Mouse (Mus musculus): ENCODE results near the gene Rpl24. TPM values are rescaled to one million over a fixed set of nuclear protein-coding genes. Genes with fewer than 3 reads are reported as not detected.
A peak's percentile ranks its signal among the peaks of the same experiment; 100 is the strongest.

Rpl24 gene
- polyA plus RNA-seq, 1 experiment: 1,858 TPM

DNA sequence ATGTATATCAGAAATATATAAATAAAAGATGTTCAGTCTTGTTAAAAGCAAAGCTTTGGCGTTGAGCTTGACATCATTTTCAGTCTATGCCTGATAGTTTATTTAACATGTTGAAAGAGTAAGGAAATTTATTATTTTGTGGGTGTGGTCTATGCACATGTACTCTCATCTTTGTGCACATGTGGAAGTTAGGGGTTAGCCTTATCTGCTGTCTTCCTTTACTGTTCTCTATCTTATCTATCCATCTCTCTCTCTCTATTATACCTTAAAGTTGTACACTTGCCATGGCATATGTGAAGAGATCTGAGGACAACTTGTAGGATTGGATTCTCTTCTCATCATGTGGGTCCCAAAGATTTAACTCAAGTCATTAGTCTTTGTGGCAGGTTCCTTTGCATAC, 42.8 kb downstream of the Rpl24 start:
- peaks cover 42% of the 10 kb centered on the region for H3K36me3 ChIP-seq (ENCODE audit: control insufficient read depth, insufficient read depth)

DNA sequence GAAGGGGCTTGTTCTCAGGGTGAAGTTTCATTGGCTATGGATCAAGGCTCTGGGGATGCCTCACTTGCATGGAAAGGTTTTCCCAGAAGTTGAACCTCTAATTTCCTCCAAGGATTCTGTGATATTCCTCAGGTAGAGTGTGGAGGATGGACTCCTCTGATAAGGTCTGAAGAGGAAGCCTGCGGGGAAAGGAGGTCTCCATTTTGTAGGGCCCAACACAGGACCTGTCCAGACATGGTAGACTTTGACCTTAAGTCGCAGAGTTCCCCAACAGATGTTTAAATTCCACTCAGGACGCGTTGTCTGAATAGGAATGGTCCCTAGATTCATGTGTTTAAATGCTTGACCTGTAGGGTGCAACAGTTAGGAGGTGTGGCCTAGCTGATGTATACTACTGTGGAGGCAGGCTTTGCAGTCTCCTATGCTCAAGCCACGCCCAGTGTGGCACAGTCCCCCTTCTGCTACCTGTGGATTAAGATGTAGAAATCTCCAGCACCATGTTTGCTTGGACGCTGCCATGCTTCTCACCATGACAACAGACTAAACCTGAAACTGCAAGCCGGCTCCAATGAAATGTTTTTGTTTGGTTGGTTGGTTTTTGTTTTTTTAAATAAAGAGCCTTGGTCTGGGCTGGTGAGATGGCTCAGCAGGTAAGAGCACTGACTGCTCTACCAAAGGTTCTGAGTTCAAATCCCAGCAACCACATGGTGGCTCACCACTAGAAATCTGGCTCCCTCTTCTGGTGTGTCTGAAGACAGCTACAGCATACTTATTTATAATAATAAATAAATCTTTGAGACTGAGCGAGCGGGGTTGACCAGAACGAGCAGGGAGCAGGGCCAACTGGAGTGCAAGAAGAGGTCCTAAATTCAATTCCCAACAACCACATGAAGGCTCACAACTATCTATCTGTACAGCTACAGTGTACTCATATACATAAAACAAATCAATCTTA, 47.0 kb downstream of the Rpl24 start:
- peaks cover 20% of the 10 kb centered on the region for H3K36me3 ChIP-seq (ENCODE audit: control insufficient read depth, insufficient read depth)

More for the DNA sequence above, 42.8 kb downstream of the Rpl24 start:
- Histone ChIP-seq H3ac (ENCODE audit: control insufficient read depth, insufficient read length) (no peak overlapping the region), H3K79me2 (ENCODE audit: control insufficient read depth, insufficient read depth) (no peaks in the 10 kb centered on the region), H3K4me2 (ENCODE audit: low read depth) (no peak overlapping the region), H3K4me3 (no peak overlapping the region), H3K27me3 (ENCODE audit: control insufficient read depth, insufficient read depth, insufficient read length) (no peaks in the 10 kb centered on the region)
- TF ChIP-seq POLR2AphosphoS2 (IDR thresholded peaks at IDR 0.05; ENCODE audit: insufficient read length, low read depth): no peak
- no peak for TF ChIP-seq MYOD1 (IDR thresholded peaks at IDR 0.05; ENCODE audit: control insufficient read depth in 1 of 3, insufficient read length in 2 of 3, low read depth in 2 of 3)
- no peak for TF ChIP-seq MAX (IDR thresholded peaks at IDR 0.05; ENCODE audit: low read depth)
- no peak for TF ChIP-seq POLR2A (IDR thresholded peaks at IDR 0.05; ENCODE audit: insufficient read length, low read depth)
- no peak for TF ChIP-seq CEBPB (IDR thresholded peaks at IDR 0.05; ENCODE audit: insufficient read depth, poor library complexity, severe bottlenecking)
- no peak for TF ChIP-seq REST (IDR thresholded peaks at IDR 0.05; ENCODE audit: insufficient read depth, insufficient read length)
- TF ChIP-seq TCF12 (IDR thresholded peaks at IDR 0.05; ENCODE audit: insufficient read depth, poor library complexity, severe bottlenecking): no peak
- TF ChIP-seq MYOG (IDR thresholded peaks at IDR 0.05; ENCODE audit: control insufficient read depth in 1 of 3, insufficient read depth in 1 of 3, insufficient read length in 2 of 3, low read depth in 2 of 3): no peak
- no peak for TF ChIP-seq USF1 (IDR thresholded peaks at IDR 0.05; ENCODE audit: low read depth)
- no peak for TF ChIP-seq TCF3 (IDR thresholded peaks at IDR 0.05; ENCODE audit: insufficient read length, low read depth)
- no peak for TF ChIP-seq SRF (IDR thresholded peaks at IDR 0.05; ENCODE audit: control insufficient read depth, insufficient read length, low read depth)
- TF ChIP-seq E2F4 (IDR thresholded peaks at IDR 0.05; ENCODE audit: insufficient read depth): no peak

GRCm38 (mm10) chr16:56014076-56014475, 48.0 kb downstream of the Rpl24 start:
- Histone ChIP-seq H3K79me2 (ENCODE audit: control insufficient read depth, insufficient read depth) (no peaks in the 10 kb centered on the region), H3ac (ENCODE audit: control insufficient read depth, insufficient read length) (no peak overlapping the region), H3K27me3 (ENCODE audit: control insufficient read depth, insufficient read depth, insufficient read length) (no peaks in the 10 kb centered on the region), H3K4me2 (ENCODE audit: low read depth) (no peak overlapping the region), H3K36me3 (ENCODE audit: control insufficient read depth, insufficient read depth) (peaks cover 26% of the 10 kb centered on the region), H3K4me3 (no peak overlapping the region)
- TF ChIP-seq POLR2AphosphoS2 (IDR thresholded peaks at IDR 0.05; ENCODE audit: insufficient read length, low read depth): peak; percentile 43
- TF ChIP-seq E2F4 (IDR thresholded peaks at IDR 0.05; ENCODE audit: insufficient read depth): no peak
- no peak for TF ChIP-seq MYOD1 (IDR thresholded peaks at IDR 0.05; ENCODE audit: control insufficient read depth in 1 of 3, insufficient read length in 2 of 3, low read depth in 2 of 3)
- TF ChIP-seq CEBPB (IDR thresholded peaks at IDR 0.05; ENCODE audit: insufficient read depth, poor library complexity, severe bottlenecking): no peak
- no peak for TF ChIP-seq REST (IDR thresholded peaks at IDR 0.05; ENCODE audit: insufficient read depth, insufficient read length)
- TF ChIP-seq SRF (IDR thresholded peaks at IDR 0.05; ENCODE audit: control insufficient read depth, insufficient read length, low read depth): no peak

More for the DNA sequence above, 47.0 kb downstream of the Rpl24 start:
- no peak overlapping the region for H3ac ChIP-seq (ENCODE audit: control insufficient read depth, insufficient read length)
- no peaks in the 10 kb centered on the region for H3K79me2 ChIP-seq (ENCODE audit: control insufficient read depth, insufficient read depth)
- no peak for TF ChIP-seq USF1 (IDR thresholded peaks at IDR 0.05; ENCODE audit: low read depth)
- TF ChIP-seq POLR2AphosphoS2 (IDR thresholded peaks at IDR 0.05; ENCODE audit: insufficient read length, low read depth): peak; percentile 87
- no peak for TF ChIP-seq SRF (IDR thresholded peaks at IDR 0.05; ENCODE audit: control insufficient read depth, insufficient read length, low read depth)
- TF ChIP-seq TCF12 (IDR thresholded peaks at IDR 0.05; ENCODE audit: insufficient read depth, poor library complexity, severe bottlenecking): no peak
- TF ChIP-seq REST (IDR thresholded peaks at IDR 0.05; ENCODE audit: insufficient read depth, insufficient read length): no peak
- TF ChIP-seq TCF3 (IDR thresholded peaks at IDR 0.05; ENCODE audit: insufficient read length, low read depth): no peak
- TF ChIP-seq MYOG (IDR thresholded peaks at IDR 0.05; ENCODE audit: control insufficient read depth in 1 of 3, insufficient read depth in 1 of 3, insufficient read length in 2 of 3, low read depth in 2 of 3): no peak
- no peaks in the 10 kb centered on the region for H3K27me3 ChIP-seq (ENCODE audit: control insufficient read depth, insufficient read depth, insufficient read length)
- H3K4me3 ChIP-seq: no peak overlapping the region
- no peak overlapping the region for H3K4me2 ChIP-seq (ENCODE audit: low read depth)

DNA sequence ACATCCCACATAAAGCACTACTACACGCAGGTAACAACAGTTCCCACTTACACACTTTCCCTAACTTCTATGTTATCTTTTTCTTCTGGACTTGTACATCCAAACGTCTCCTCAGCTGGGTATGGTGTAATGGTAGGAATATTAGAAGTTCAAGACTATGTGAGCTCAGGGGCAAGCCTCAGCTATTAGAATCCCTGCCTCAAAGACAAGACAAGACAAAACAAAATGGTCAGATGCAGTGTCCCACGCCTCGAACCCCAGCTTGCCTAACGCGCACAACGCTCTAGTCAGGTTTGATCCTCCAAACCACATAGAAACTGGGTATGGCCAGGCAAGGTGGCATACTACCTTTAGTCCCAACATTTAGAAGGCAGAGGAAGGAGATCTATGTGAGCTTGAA, 53.6 kb downstream of the Rpl24 start:
- Histone ChIP-seq H3K79me2 (ENCODE audit: control insufficient read depth, insufficient read depth) (peaks cover 41% of the 10 kb centered on the region), H3K4me3 (no peak overlapping the region), H3K27me3 (ENCODE audit: control insufficient read depth, insufficient read depth, insufficient read length) (no peaks in the 10 kb centered on the region), H3ac (ENCODE audit: control insufficient read depth, insufficient read length) (no peak overlapping the region), H3K4me2 (ENCODE audit: low read depth) (no peak overlapping the region), H3K36me3 (ENCODE audit: control insufficient read depth, insufficient read depth) (peaks cover 28% of the 10 kb centered on the region)
- no peak for TF ChIP-seq CEBPB (IDR thresholded peaks at IDR 0.05; ENCODE audit: insufficient read depth, poor library complexity, severe bottlenecking)
- no peak for TF ChIP-seq MYOD1 (IDR thresholded peaks at IDR 0.05; ENCODE audit: control insufficient read depth in 1 of 3, insufficient read length in 2 of 3, low read depth in 2 of 3)
- no peak for TF ChIP-seq E2F4 (IDR thresholded peaks at IDR 0.05; ENCODE audit: insufficient read depth)
- TF ChIP-seq POLR2A (IDR thresholded peaks at IDR 0.05; ENCODE audit: insufficient read length, low read depth): no peak
- TF ChIP-seq TCF12 (IDR thresholded peaks at IDR 0.05; ENCODE audit: insufficient read depth, poor library complexity, severe bottlenecking): no peak
- TF ChIP-seq MYOG (IDR thresholded peaks at IDR 0.05; ENCODE audit: control insufficient read depth in 1 of 3, insufficient read depth in 1 of 3, insufficient read length in 2 of 3, low read depth in 2 of 3): no peak
- no peak for TF ChIP-seq USF1 (IDR thresholded peaks at IDR 0.05; ENCODE audit: low read depth)
- no peak for TF ChIP-seq MAX (IDR thresholded peaks at IDR 0.05; ENCODE audit: low read depth)
- no peak for TF ChIP-seq REST (IDR thresholded peaks at IDR 0.05; ENCODE audit: insufficient read depth, insufficient read length)
- TF ChIP-seq TCF3 (IDR thresholded peaks at IDR 0.05; ENCODE audit: insufficient read length, low read depth): no peak
- no peak for TF ChIP-seq POLR2AphosphoS2 (IDR thresholded peaks at IDR 0.05; ENCODE audit: insufficient read length, low read depth)
- TF ChIP-seq SRF (IDR thresholded peaks at IDR 0.05; ENCODE audit: control insufficient read depth, insufficient read length, low read depth): no peak

Other genes with a start within 250 kb of the Rpl24 start
- 2.6 TPM for gene Nfkbiz, start 127.4 kb upstream of the Rpl24 start, polyA plus RNA-seq (2012; fragmentation: generic; extraction: Trizol)
- gene Nxpe3, start 71.0 kb upstream of the Rpl24 start, polyA plus RNA-seq (2012; fragmentation: generic; extraction: Trizol): 0.90 TPM
- 4.6 TPM for gene Cep97, start 31.4 kb upstream of the Rpl24 start, polyA plus RNA-seq (2012; fragmentation: generic; extraction: Trizol)
- gene Zbtb11, start 7.6 kb downstream of the Rpl24 start, polyA plus RNA-seq (2012; fragmentation: generic; extraction: Trizol): 5.1 TPM
- 39.1 TPM for gene Pcnp, start 63.5 kb downstream of the Rpl24 start, polyA plus RNA-seq (2012; fragmentation: generic; extraction: Trizol)
- 6.0 TPM for gene Trmt10c, start 71.5 kb downstream of the Rpl24 start, polyA plus RNA-seq (2012; fragmentation: generic; extraction: Trizol)
- gene Senp7, start 82.1 kb downstream of the Rpl24 start, polyA plus RNA-seq (2012; fragmentation: generic; extraction: Trizol): 4.0 TPM
- 0.01 TPM for gene Impg2, start 238.0 kb downstream of the Rpl24 start, polyA plus RNA-seq (2012; fragmentation: generic; extraction: Trizol)